Mouse (Mus musculus): Measurements from ENCODE around the gene Scml4. TPM values are rescaled to one million over a fixed set of nuclear protein-coding genes. Genes with fewer than 3 reads are reported as not detected.

The Scml4 gene
- total and polyA plus RNA-seq, 3 experiments, result 0.84 to 1.3 (median 1.3) TPM

- intact Hi-C loops (cut with DNase I), result loop anchor here (2.0 to 5.0 kb wide), 3 partner anchors 64 to 366 kb away; partner anchors contain the start of genes 9030612E09Rik and Sobp
- Histone ChIP-seq H3K4me3 (no peak overlapping the region), H3K4me1 (ENCODE audit: control insufficient read depth, insufficient read depth, low read length) (peaks cover 1% of the 10 kb centered on the region; the same call in 1 of the 2 replicates), H3K27ac (peak overlapping the region; percentile 51), H3K79me2 (replicated peaks; ENCODE audit: control insufficient read depth, insufficient read depth, low read length) (no peaks in the 10 kb centered on the region), H3K27me3 (ENCODE audit: control insufficient read depth, insufficient read depth, low read length) (no peaks in the 10 kb centered on the region), H3K9ac (ENCODE audit: low read depth, low read length) (no peak overlapping the region), H3K36me3 (ENCODE audit: control insufficient read depth, insufficient read depth, low read length) (no peaks in the 10 kb centered on the region; the same call in none of the 2 replicates)
- TF ChIP-seq POLR2A (IDR thresholded peaks at IDR 0.05; ENCODE audit: insufficient read depth, low read depth, low read length) (no peak), CTCF (IDR thresholded peaks at IDR 0.05) (peak; percentile 68), EP300 (IDR thresholded peaks at IDR 0.05; ENCODE audit: insufficient read depth, low read depth, low read length) (peak; percentile 78; the same call in 1 of the 2 replicates)
- WGBS, result 63% methylated on average over 4 of the region's 4 CpGs
- DNase-seq, result peak in 1 of 2 experiments; percentile 69
Observed at GRCm38 (mm10) chr10:43006534-43006933, 146.4 kb downstream of the Scml4 start.

GRCm38 (mm10) chr10:43008116-43008515, 147.9 kb downstream of the Scml4 start:
- 57% methylated on average over 11 of the region's 11 CpGs for WGBS
- TF ChIP-seq CTCF (IDR thresholded peaks at IDR 0.05) (no peak), POLR2A (IDR thresholded peaks at IDR 0.05; ENCODE audit: insufficient read depth, low read depth, low read length) (no peak), EP300 (IDR thresholded peaks at IDR 0.05; ENCODE audit: insufficient read depth, low read depth, low read length) (peak; percentile 70; the same call in 1 of the 2 replicates)
- Histone ChIP-seq H3K9ac (ENCODE audit: low read depth, low read length) (no peak overlapping the region), H3K27me3 (ENCODE audit: control insufficient read depth, insufficient read depth, low read length) (no peaks in the 10 kb centered on the region), H3K79me2 (replicated peaks; ENCODE audit: control insufficient read depth, insufficient read depth, low read length) (no peaks in the 10 kb centered on the region), H3K27ac (peak overlapping the region; percentile 68), H3K4me1 (ENCODE audit: control insufficient read depth, insufficient read depth, low read length) (no peaks in the 10 kb centered on the region; the same call in 1 of the 2 replicates), H3K4me3 (no peak overlapping the region), H3K36me3 (ENCODE audit: control insufficient read depth, insufficient read depth, low read length) (no peaks in the 10 kb centered on the region; the same call in none of the 2 replicates)
- DNase-seq, result peak in 1 of 2 experiments; percentile 68
- intact Hi-C loops (cut with DNase I), result loop anchor here (5.0 kb wide), 1 partner anchor 164 kb away; the partner anchor contains the start of genes 9030612E09Rik and Sobp

Other genes with a start within 250 kb of the Scml4 start
- gene Sec63, start 98.9 kb upstream of the Scml4 start, total RNA-seq (2021), result 10 to 100 TPM; 30.0 to 37.6 TPM
- gene Sec63, start 98.9 kb upstream of the Scml4 start, polyA plus RNA-seq (2012; rRNA removed), result 6.0 and 11.8 TPM in 2 replicates